Mouse (Mus musculus) CH12.LX (cell line): Measurements from ENCODE around the gene Ajm1.

Experiments used
- CTCF ChIP-seq, 2 experiments: IDR thresholded peaks in 1 of 2; conservative IDR thresholded peaks in 1 of 2; 2 replicates each; pipeline ENCODE4 v1.5.1; 2011 to 2012; ENCODE audit warnings: low read depth in 2 of 2, low read length in 2 of 2, improper control_type of control experiment in 1 of 2, inconsistent platforms in 1 of 2, mild to moderate bottlenecking in 1 of 2, moderate library complexity in 1 of 2
- E2F4 ChIP-seq: IDR thresholded peaks from 2 replicates; pipeline ENCODE4 v1.6.1; 2011; ENCODE audit warnings: low read depth, low read length, improper control_type of control experiment; ENCODE audit not compliant: insufficient replicate concordance
- HCFC1 ChIP-seq: IDR thresholded peaks from 2 replicates; pipeline ENCODE4 v1.6.1; 2012; ENCODE audit warnings: low read depth, mild to moderate bottlenecking, inconsistent platforms, low read length, improper control_type of control experiment
- POLR2A ChIP-seq: IDR thresholded peaks from 2 replicates; pipeline ENCODE4 v1.6.1; 2011; ENCODE audit warnings: low read depth, mild to moderate bottlenecking, improper control_type of control experiment, low read length
- POLR2AphosphoS2 ChIP-seq: IDR thresholded peaks from 2 replicates; pipeline ENCODE4 v1.6.1; 2011; ENCODE audit warnings: low read depth, low read length, improper control_type of control experiment
- RAD21 ChIP-seq: IDR thresholded peaks from 2 replicates; pipeline ENCODE4 v1.6.1; 2011; ENCODE audit warnings: low read depth, mild to moderate bottlenecking, low read length, improper control_type of control experiment, moderate library complexity
- UBTF ChIP-seq: IDR thresholded peaks from 2 replicates; pipeline ENCODE4 v1.6.1; 2012; ENCODE audit warnings: low read depth, mild to moderate bottlenecking, inconsistent platforms, low read length, improper control_type of control experiment, moderate library complexity
- ZMIZ1 ChIP-seq: IDR thresholded peaks from 2 replicates; pipeline ENCODE4 v1.6.1; 2012; ENCODE audit warnings: low read depth, mild to moderate bottlenecking, inconsistent platforms, low read length, improper control_type of control experiment

GRCm38 (mm10) chr2:25582466-25583119 is 1.0 kb upstream of the Ajm1 start:
- TF ChIP-seq POLR2AphosphoS2, result no peak
- no peak for TF ChIP-seq POLR2A
- no peak for TF ChIP-seq ZMIZ1
- TF ChIP-seq HCFC1, result no peak
- TF ChIP-seq CTCF (conservative IDR thresholded peaks at IDR 0.05 in 1 of 2, IDR thresholded peaks at IDR 0.05 in 1 of 2; ENCODE audit: low read depth in 2 of 2, low read length in 2 of 2), result no peak
- no peak for TF ChIP-seq UBTF
- TF ChIP-seq E2F4, result no peak
- TF ChIP-seq RAD21, result no peak
